Mouse (Mus musculus) E14TG2a.4 (cell line): ENCODE data around the gene Galns.

Source experiments
- CTCF ChIP-seq: conservative IDR thresholded peaks from 2 replicates; pipeline ENCODE4 v1.5.1; 2014; ENCODE audit warnings: low read length
- NANOG ChIP-seq: IDR thresholded peaks from 2 replicates; pipeline ENCODE4 v1.6.1; 2014; ENCODE audit warnings: borderline replicate concordance, low read length, mixed read lengths

GRCm38 (mm10) chr8:122550995-122551264 lies 60.3 kb downstream of the Galns start:
- no peak for TF ChIP-seq CTCF
- TF ChIP-seq NANOG: no peak
